Mouse (Mus musculus): ENCODE measurements around the gene Mfsd4a.

- TF ChIP-seq POLR2A (IDR thresholded peaks at IDR 0.05; ENCODE audit: borderline replicate concordance, low read depth, low read length) (no peak), CTCF (IDR thresholded peaks at IDR 0.05; ENCODE audit: low read depth, low read length) (no peak)
Observed at GRCm38 (mm10) chr1:132104353-132104752, 36.5 kb upstream of the Mfsd4a start.
